Mouse (Mus musculus) liver, embryonic 15.5 days (tissue): Measurements from ENCODE around the gene Scml4. TPM values are rescaled to one million over a fixed set of nuclear protein-coding genes. Genes with fewer than 3 reads are reported as not detected.

ENCODE experiments used
- ATAC-seq: fragments of 200-750 bp; cut with Nextera tagmentation; 2 replicates; pipeline ENCODE4 v1.8.0; 2017; ENCODE audit warnings: moderate number of reproducible peaks, mild to moderate bottlenecking, moderate library complexity; ENCODE audit not compliant: insufficient read depth
- H3K27ac ChIP-seq: fragments of 300-500 bp; sonication (generic); replicated peaks from 2 replicates; pipeline ENCODE4 v1.5.1; 2015; ENCODE audit warnings: mild to moderate bottlenecking, inconsistent platforms
- H3K27me3 ChIP-seq: fragments of 300-500 bp; sonication (generic); 2 replicates; pipeline ENCODE4 v1.6.1; 2015; ENCODE audit warnings: mild to moderate bottlenecking, inconsistent platforms
- H3K36me3 ChIP-seq: fragments of 300-500 bp; sonication (generic); replicated peaks from 2 replicates; pipeline ENCODE4 v1.6.1; 2015; ENCODE audit warnings: moderate library complexity, mild to moderate bottlenecking, inconsistent platforms
- H3K4me1 ChIP-seq: fragments of 300-500 bp; sonication (generic); replicated peaks from 2 replicates; pipeline ENCODE4 v1.6.1; 2015; ENCODE audit warnings: inconsistent platforms
- H3K4me2 ChIP-seq: fragments of 300-500 bp; sonication (generic); 2 replicates; pipeline ENCODE4 v1.6.1; 2015; ENCODE audit warnings: moderate library complexity, mild to moderate bottlenecking, inconsistent platforms
- H3K4me3 ChIP-seq: fragments of 300-500 bp; sonication (generic); replicated peaks from 2 replicates; pipeline ENCODE4 v1.5.1; 2015; ENCODE audit warnings: mild to moderate bottlenecking, inconsistent platforms
- H3K9ac ChIP-seq: fragments of 300-500 bp; sonication (generic); 2 replicates; pipeline ENCODE4 v1.6.1; 2015; ENCODE audit warnings: moderate library complexity, mild to moderate bottlenecking, inconsistent platforms
- H3K9me3 ChIP-seq: fragments of 300-500 bp; sonication (generic); replicated peaks from 2 replicates; pipeline ENCODE4 v1.6.1; 2016; ENCODE audit warnings: inconsistent platforms
- WGBS: fragments of 180-500 bp; shearing (Covaris S2); methylation state at CpG from one replicate; pipeline ENCODE4 v1.1.7; 2015; ENCODE audit warnings: mixed read lengths; ENCODE audit not compliant: insufficient replicate concordance; 5-methylcytosine and 5-hydroxymethylcytosine counted together
- polyA plus RNA-seq: library from polyadenylated mRNA; unstranded; fragments of >200 nt; fragmentation: Nextera tagmentation; extraction: Ambion mirVana; gene quantifications from 2 replicates; pipeline ENCODE4 v1.2.1, GENCODE M21; 2015

Gene Scml4
- polyA plus RNA-seq, 1 experiment from 2014 or later: 0.32 TPM

GRCm38 (mm10) chr10:43008116-43008515 is 147.9 kb downstream of the Scml4 start:
- H3K4me1 ChIP-seq: no peaks in the 10 kb centered on the region
- no peaks in the 10 kb centered on the region for H3K36me3 ChIP-seq
- H3K4me2 ChIP-seq: no peak overlapping the region
- H3K27ac ChIP-seq: no peak overlapping the region
- H3K4me3 ChIP-seq: no peak overlapping the region
- ATAC-seq: no peak
- 54% methylated on average over 11 of the region's 11 CpGs for WGBS
- H3K27me3 ChIP-seq: peaks cover 23% of the 10 kb centered on the region
- H3K9me3 ChIP-seq: no peaks in the 10 kb centered on the region
- H3K9ac ChIP-seq: no peak overlapping the region

Other genes with a start within 250 kb of the Scml4 start
- gene Sec63, start 98.9 kb upstream of the Scml4 start, polyA plus RNA-seq: 9.5 and 9.7 TPM in 2 replicates